Mouse (Mus musculus) limb, embryonic 12.5 days (tissue): ENCODE data around the gene Srp72. TPM values are rescaled to one million over a fixed set of nuclear protein-coding genes. Genes with fewer than 3 reads are reported as not detected.
"Not testable (repeated sequence)": the region's sequence is repeated elsewhere in the genome, so short reads cannot be mapped to it uniquely, and the experiment has no call there.

Source experiments
- ATAC-seq: fragments of 200-750 bp; cut with Nextera tagmentation; 2 replicates; pipeline ENCODE4 v1.8.0; 2017; ENCODE audit warnings: low read depth, moderate TSS enrichment; ENCODE audit not compliant: insufficient number of reproducible peaks, insufficient read depth, low FRiP score, low TSS enrichment
- H3K27ac ChIP-seq: fragments of 300-500 bp; sonication (generic); 2 replicates; pipeline ENCODE4 v1.5.1; 2016; ENCODE audit warnings: mild to moderate bottlenecking, moderate library complexity
- H3K27me3 ChIP-seq: fragments of 300-500 bp; sonication (generic); 2 replicates; pipeline ENCODE4 v1.6.1; 2016; ENCODE audit warnings: mild to moderate bottlenecking, moderate library complexity
- H3K36me3 ChIP-seq: fragments of 300-500 bp; sonication (generic); 2 replicates; pipeline ENCODE4 v1.6.1; 2016; ENCODE audit warnings: mild to moderate bottlenecking, moderate library complexity
- H3K4me1 ChIP-seq: fragments of 300-500 bp; sonication (generic); replicated peaks from 2 replicates; pipeline ENCODE4 v1.6.1; 2016
- H3K4me2 ChIP-seq: fragments of 300-500 bp; sonication (generic); 2 replicates; pipeline ENCODE4 v1.6.1; 2016; ENCODE audit warnings: mild to moderate bottlenecking, moderate library complexity
- H3K4me3 ChIP-seq: fragments of 300-500 bp; sonication (generic); replicated peaks from 2 replicates; pipeline ENCODE4 v1.5.1; 2016; ENCODE audit warnings: mild to moderate bottlenecking
- H3K9ac ChIP-seq: fragments of 300-500 bp; sonication (generic); replicated peaks from 2 replicates; pipeline ENCODE4 v1.6.1; 2016; ENCODE audit warnings: mild to moderate bottlenecking, moderate library complexity
- H3K9me3 ChIP-seq: fragments of 300-500 bp; sonication (generic); 2 replicates; pipeline ENCODE4 v1.6.1; 2016; ENCODE audit warnings: mild to moderate bottlenecking, moderate library complexity
- WGBS: fragments of 180-500 bp; shearing (Covaris S2); methylation state at CpG from one replicate; pipeline ENCODE4 v1.1.7; 2016; 5-methylcytosine and 5-hydroxymethylcytosine counted together
- polyA plus RNA-seq: library from polyadenylated mRNA; unstranded; fragments of >200 nt; fragmentation: Nextera tagmentation; extraction: Ambion mirVana; gene quantifications from 2 replicates; pipeline ENCODE4 v1.2.1, GENCODE M21; 2016

Gene Srp72
- polyA plus RNA-seq, 1 experiment from 2014 or later: 88.1 TPM

DNA sequence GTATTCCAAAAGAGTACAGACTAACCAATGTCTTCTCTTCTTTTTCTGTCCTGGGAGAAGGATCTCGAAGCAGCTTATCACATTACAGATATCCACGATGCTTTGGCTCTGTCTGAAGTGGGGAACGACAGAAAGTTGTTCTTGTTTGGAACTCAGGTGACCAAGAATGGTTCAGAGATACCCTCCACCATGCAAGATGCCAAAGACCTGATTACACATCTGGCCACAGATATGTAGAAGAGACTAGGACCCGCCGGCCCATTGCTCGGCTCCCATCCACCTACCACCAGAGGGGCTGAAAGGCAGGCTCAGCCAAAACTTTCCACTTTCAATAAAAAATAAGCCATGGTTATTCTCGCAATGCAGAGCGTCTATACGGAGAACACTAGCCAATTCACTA, 35.9 kb downstream of the Srp72 start:
- no peak for ATAC-seq
- 92% methylated on average over 9 of the region's 9 CpGs for WGBS

DNA sequence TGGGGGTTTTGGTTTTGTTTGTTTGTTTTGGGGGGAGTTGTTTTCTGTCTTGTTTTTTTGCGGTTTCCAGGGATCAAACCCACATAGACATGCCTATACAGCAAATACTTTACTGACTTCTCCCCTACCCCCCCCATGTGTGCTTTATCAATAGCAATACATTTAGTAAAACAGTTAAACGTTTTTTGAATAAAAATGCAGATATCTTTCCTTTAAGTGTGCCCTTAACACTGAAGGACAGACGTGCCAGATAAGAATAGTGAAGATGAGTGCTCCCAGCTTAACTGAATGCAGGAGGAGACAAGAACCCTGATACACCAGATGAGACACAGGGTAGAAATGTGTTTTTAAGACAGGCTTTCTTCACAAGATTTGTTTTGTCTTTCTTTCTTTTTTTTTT, 36.6 kb downstream of the Srp72 start:
- no peak overlapping the region for H3K4me2 ChIP-seq
- H3K4me3 ChIP-seq: no peak overlapping the region
- peaks cover 5% of the 10 kb centered on the region for H3K27me3 ChIP-seq
- no peaks in the 10 kb centered on the region for H3K36me3 ChIP-seq
- no peaks in the 10 kb centered on the region for H3K9me3 ChIP-seq
- 67% methylated on average over 3 of the region's 3 CpGs for WGBS
- H3K9ac ChIP-seq: no peak overlapping the region
- no peak for ATAC-seq
- H3K4me1 ChIP-seq: no peaks in the 10 kb centered on the region
- H3K27ac ChIP-seq: no peak overlapping the region

More for the DNA sequence above, 35.9 kb downstream of the Srp72 start:
- Histone ChIP-seq H3K4me3 (no peak overlapping the region), H3K9ac (no peak overlapping the region), H3K27me3 (no peaks in the 10 kb centered on the region), H3K9me3 (no peaks in the 10 kb centered on the region), H3K27ac (no peak overlapping the region), H3K36me3 (no peaks in the 10 kb centered on the region), H3K4me1 (no peaks in the 10 kb centered on the region), H3K4me2 (no peak overlapping the region)

DNA sequence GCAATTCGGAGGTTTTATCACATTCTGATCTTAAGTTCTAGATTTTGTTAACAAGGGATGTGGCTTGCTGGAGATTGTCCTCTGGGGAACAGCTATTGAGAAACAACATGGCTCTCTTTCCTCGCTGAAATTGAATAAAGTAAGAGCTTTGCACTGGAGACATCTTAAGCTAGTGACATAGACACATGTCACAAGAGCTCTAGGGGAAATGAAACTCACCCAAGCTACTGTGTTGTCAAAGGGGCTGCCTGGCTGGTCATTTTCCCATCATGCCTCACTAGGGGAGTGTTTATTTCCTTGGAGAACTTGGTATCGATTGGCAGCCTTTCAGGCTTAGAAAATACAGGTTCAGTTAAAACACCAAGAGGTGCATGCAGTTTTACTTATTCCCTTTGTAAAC, 38.7 kb downstream of the Srp72 start:
- 73% methylated on average over 3 of the region's 3 CpGs for WGBS
- H3K27ac ChIP-seq: no peak overlapping the region
- H3K36me3 ChIP-seq: no peaks in the 10 kb centered on the region
- H3K9me3 ChIP-seq: no peaks in the 10 kb centered on the region
- H3K4me3 ChIP-seq: no peak overlapping the region
- H3K4me1 ChIP-seq: no peaks in the 10 kb centered on the region
- no peak overlapping the region for H3K9ac ChIP-seq
- H3K27me3 ChIP-seq: peaks cover 15% of the 10 kb centered on the region
- no peak overlapping the region for H3K4me2 ChIP-seq
- no peak for ATAC-seq

DNA sequence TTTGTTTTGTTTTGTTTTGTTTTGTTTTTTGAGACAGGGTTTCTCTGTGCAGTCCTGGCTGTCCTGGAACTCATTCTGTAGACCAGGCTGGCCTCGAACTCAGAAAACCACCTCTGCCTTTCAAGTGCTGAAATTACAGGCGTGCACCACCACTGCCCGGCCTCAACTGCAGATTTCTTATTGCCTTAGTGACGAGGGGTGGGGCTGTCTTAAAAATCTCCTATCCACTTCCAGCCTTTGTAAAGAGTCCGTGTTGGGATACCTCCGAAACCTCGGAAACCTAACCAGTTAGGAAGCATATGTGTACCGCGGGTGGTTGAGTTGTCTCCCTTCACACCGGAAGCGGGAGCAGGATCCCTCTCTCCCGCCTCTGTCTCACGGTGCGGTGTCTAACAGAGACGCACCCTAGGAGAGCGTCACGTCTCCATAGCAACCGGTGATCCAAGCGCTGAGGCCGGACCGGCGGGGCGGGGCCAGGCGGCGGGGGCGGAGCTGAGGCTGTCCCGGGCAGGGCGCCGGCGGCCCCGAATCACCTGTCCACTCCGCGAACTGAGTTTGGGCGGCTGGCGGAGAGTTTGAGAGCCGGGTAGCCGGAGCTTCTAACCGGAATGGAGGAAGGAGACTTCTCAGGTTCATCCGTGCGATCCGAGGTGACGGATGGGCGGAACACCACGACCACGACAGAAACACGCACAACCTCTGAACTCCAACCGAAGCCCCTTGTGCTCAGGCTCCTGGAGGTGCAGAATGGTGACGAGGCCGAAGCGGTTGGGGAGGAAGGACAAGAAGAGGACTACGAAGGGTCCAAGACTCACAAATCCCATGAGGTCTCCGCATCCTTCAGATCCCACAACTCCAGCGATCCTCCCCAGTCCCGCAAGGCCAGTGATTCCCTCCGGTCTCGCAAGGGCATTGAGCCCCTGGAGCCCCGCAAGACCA, 41.3 kb downstream of the Srp72 start, which contains the start of gene Thegl:
Gene Thegl (plus strand): TSS at position 480 of the 939 bp plus-strand sequence.
- Histone ChIP-seq H3K27me3 (peaks cover 15% of the 10 kb centered on the region), H3K36me3 (no peaks in the 10 kb centered on the region), H3K9ac (peak within 1 kb of the TSS; percentile 27), H3K9me3 (no peaks in the 10 kb centered on the region), H3K4me3 (peak within 1 kb of the TSS; percentile 51), H3K27ac (no peak within 1 kb of the TSS), H3K4me2 (peak within 1 kb of the TSS; percentile 81), H3K4me1 (no peaks in the 10 kb centered on the region)
- ATAC-seq: peak; percentile 92
- WGBS: 14% methylated on average over 57 of the region's 57 CpGs

DNA sequence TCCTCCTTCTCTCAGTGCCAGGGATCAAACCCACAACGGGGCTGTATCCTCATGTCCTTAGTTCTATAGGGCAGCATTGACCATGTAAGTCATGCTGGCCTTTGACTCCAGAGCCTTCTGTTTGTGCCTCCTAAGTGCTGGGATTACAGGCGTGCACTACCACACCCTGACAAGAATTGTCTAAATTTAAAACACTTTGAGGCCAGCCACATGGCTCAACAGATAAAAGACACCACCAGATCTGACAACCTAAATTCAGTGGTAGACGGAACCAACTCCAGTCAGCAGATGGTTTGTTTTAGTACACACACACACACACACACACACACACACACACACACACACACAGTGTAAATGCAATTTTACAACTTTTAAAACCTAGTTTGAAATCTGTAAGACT, 53.6 kb downstream of the Srp72 start:
- H3K9ac ChIP-seq: no peak overlapping the region
- H3K9me3 ChIP-seq: no peaks in the 10 kb centered on the region
- H3K4me3 ChIP-seq: no peak overlapping the region
- ATAC-seq: no peak
- H3K4me1 ChIP-seq: no peaks in the 10 kb centered on the region
- H3K4me2 ChIP-seq: no peak overlapping the region
- no peak overlapping the region for H3K27ac ChIP-seq
- no peaks in the 10 kb centered on the region for H3K27me3 ChIP-seq
- no peaks in the 10 kb centered on the region for H3K36me3 ChIP-seq
- 83% methylated on average over 3 of the region's 3 CpGs for WGBS

DNA sequence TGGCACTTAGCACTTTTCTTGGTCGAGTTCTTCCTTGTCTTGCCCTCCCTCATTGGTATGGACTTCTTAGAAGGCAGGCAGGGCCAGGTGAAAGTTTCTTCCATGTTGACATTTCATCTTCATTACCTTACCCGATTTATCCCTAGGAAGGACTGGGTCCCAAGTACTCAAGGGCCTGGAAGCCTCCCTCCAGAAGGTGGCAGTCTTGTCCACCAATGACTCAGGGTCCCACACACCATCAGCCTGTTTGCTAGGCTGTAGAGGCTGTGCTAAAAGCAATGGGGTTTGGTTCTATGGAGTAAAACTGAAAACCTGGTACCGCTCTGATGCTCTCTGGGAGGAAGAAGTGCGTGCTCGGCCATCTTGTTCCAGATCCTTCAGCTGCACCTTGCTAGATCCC, 55.3 kb downstream of the Srp72 start:
- Histone ChIP-seq H3K9ac (no peak overlapping the region), H3K9me3 (no peaks in the 10 kb centered on the region), H3K27ac (no peak overlapping the region), H3K4me1 (no peaks in the 10 kb centered on the region), H3K4me3 (no peak overlapping the region), H3K36me3 (no peaks in the 10 kb centered on the region), H3K4me2 (no peak overlapping the region), H3K27me3 (no peaks in the 10 kb centered on the region)
- ATAC-seq: no peak
- 79% methylated on average over 5 of the region's 5 CpGs for WGBS

DNA sequence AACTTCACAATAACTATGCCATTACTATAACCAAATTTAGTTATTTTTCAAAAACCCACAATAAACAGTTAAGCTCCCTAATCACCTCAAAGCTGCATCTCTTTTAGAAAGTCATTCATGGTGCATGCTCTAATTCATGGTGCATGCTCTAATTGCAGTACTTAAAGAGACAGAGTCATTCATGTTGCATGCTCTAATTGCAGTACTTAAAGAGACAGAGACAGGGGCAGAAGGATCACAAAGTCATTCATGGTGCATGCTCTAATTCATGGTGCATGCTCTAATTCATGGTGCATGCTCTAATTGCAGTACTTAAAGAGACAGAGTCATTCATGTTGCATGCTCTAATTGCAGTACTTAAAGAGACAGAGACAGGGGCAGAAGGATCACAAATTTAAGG, 60.6 kb downstream of the Srp72 start:
- not testable (repeated sequence) for ATAC-seq

DNA sequence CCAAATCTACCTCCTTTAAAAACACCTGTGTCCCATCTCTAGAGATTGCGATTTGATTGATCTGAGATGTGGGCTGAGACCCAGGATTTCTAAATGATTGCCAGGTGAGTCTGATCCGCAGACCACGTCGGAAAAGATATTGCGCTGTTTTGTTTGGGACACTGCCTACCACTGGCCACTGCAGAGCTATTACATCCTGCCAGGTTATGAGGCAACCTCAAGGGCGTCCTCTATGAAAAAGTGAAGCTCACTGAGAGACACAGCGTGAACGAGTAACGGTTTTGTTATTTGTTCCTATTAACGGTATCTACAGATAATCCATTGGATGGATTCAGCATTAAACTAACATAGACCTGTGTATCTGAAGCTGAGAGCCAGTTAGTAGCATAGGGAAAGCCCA, 64.0 kb downstream of the Srp72 start:
- Histone ChIP-seq H3K9me3 (no peaks in the 10 kb centered on the region), H3K27me3 (no peaks in the 10 kb centered on the region; the same call in 1 of the 2 replicates), H3K4me1 (no peaks in the 10 kb centered on the region), H3K27ac (no peak overlapping the region), H3K4me3 (no peak overlapping the region), H3K4me2 (no peak overlapping the region), H3K36me3 (no peaks in the 10 kb centered on the region), H3K9ac (no peak overlapping the region)
- no peak for ATAC-seq
- 84% methylated on average over 10 of the region's 10 CpGs for WGBS

More for the DNA sequence above, 60.6 kb downstream of the Srp72 start:
- not testable (repeated sequence) for H3K4me2 ChIP-seq, H3K27me3 ChIP-seq, H3K27ac ChIP-seq, H3K36me3 ChIP-seq, H3K9me3 ChIP-seq, H3K9ac ChIP-seq, H3K4me1 ChIP-seq, H3K4me3 ChIP-seq

DNA sequence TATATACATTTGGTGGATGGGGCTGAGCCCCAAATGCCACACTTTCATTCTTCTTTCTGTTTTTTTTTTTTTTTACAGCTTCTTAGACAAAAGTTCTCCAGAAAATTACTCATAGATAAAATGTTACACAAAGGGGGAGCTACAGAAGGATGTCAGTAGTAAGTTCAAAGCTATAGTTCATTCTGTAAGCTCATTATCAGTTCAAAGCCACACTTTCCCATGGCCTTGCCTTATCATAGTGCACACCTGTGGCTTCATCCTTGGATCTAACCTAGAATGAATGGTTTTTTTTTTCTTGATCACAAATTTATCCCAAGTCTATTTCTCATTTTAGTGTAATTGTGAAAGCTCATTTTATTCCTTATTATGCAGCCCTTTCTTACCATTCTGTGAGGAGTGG, 64.9 kb downstream of the Srp72 start:
- H3K36me3 ChIP-seq: no peaks in the 10 kb centered on the region
- no peaks in the 10 kb centered on the region; the same call in 1 of the 2 replicates for H3K27me3 ChIP-seq
- no peak overlapping the region for H3K9ac ChIP-seq
- H3K4me2 ChIP-seq: no peak overlapping the region
- ATAC-seq: no peak
- H3K4me3 ChIP-seq: no peak overlapping the region
- no peaks in the 10 kb centered on the region for H3K9me3 ChIP-seq
- H3K27ac ChIP-seq: no peak overlapping the region
- no peaks in the 10 kb centered on the region for H3K4me1 ChIP-seq

DNA sequence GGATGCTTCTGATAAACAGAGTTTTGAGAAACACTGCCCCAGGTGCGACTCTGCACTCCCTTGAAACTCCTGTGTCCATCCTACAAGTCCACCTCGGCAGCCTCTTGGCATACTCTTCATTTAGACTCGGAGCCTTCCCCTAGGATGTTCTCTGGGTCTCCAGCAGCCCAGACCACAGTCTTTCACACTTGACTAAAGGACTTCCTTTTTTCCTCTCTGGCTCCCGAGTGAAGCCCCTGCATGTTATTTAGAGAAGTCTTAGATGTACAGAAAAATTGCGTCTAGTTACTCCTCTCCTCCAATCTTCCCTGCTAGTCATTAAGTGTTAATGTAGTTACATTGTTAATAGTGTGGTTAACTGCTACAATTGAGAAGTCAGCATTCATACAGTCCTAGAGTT, 69.9 kb downstream of the Srp72 start:
- H3K9me3 ChIP-seq: no peaks in the 10 kb centered on the region
- WGBS: 74% methylated on average over 5 of the region's 5 CpGs
- no peak for ATAC-seq
- H3K27me3 ChIP-seq: no peaks in the 10 kb centered on the region; the same call in 1 of the 2 replicates
- no peak overlapping the region for H3K4me3 ChIP-seq
- no peak overlapping the region for H3K9ac ChIP-seq
- no peaks in the 10 kb centered on the region for H3K36me3 ChIP-seq
- no peak overlapping the region for H3K27ac ChIP-seq
- no peaks in the 10 kb centered on the region for H3K4me1 ChIP-seq
- no peak overlapping the region for H3K4me2 ChIP-seq
